Mouse (Mus musculus): ENCODE results near the gene Astn2. TPM values are rescaled to one million over a fixed set of nuclear protein-coding genes. Genes with fewer than 3 reads are reported as not detected.

Gene Astn2
- polyA plus RNA-seq, 1 experiment from 2014 or later, result 0.18 TPM

DNA sequence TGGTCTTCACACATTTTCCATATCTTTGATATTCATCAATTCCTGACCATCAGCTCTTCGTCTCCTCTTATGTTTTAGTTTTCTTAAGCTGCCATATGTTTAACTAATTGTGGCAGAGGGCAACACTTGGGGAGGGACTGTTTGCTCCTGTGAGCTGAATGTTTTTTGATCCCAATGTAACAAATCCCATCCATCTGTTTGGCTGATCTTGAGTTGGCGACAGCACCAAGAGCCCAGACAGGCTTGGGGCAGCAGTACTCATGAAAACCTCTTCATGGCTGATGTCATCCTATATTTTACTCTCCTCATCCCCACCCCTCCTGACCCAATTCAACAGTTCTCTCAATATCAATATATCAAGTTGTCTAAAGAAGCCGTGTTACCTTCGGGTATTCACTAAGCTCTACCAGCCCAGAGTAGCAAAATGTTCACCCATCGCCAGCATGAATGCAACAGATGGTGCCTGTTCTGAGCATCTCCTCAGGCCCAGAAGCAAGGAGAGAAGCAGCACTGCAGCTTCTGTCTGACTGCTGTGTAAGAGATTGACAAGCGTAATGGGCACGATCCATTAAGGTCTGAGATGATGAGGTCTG lies 281.5 kb downstream of the Astn2 start:
- no peak for ATAC-seq
- Histone ChIP-seq H3K4me1 (replicated peaks; ENCODE audit: control insufficient read depth, insufficient read depth, low read length) (no peaks in the 10 kb centered on the region), H3K27ac (ENCODE audit: low read depth, low read length) (no peak overlapping the region), H3K4me2 (replicated peaks; ENCODE audit: low read depth) (no peak overlapping the region), H3K9me3 (ENCODE audit: control insufficient read depth) (no peaks in the 10 kb centered on the region), H3K9ac (ENCODE audit: low read depth, low read length) (no peak overlapping the region), H3K36me3 (ENCODE audit: control insufficient read depth, insufficient read depth) (no peaks in the 10 kb centered on the region), H3K27me3 (replicated peaks; ENCODE audit: control insufficient read depth, insufficient read depth, low read length) (no peaks in the 10 kb centered on the region), H3K4me3 (ENCODE audit: low read depth, low read length) (no peak overlapping the region)
- TF ChIP-seq CTCF (IDR thresholded peaks at IDR 0.05; ENCODE audit: low read depth), result no peak
- 88% methylated on average over 7 of the region's 7 CpGs for WGBS

DNA sequence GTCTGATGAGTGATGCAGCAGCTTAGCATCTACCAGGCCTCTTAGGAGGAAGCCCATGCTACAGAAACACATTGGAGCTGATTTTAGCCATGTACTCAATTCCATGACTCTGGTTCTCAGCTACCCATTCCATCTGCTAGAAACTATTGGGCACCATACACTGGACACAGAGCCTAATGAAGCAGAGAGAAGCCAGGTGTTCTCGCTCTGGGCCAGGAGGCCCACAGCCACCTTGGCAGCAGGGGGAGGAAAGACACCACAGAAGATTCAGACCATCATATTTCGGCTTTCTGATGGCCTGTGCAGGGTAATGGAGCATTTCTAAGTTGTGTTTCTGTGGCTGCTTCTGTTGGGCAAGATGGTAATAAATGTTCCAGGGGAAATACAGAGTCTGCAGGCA lies 290.2 kb downstream of the Astn2 start:
- H3K4me3 ChIP-seq (ENCODE audit: low read depth, low read length), result no peak overlapping the region
- no peaks in the 10 kb centered on the region for H3K4me1 ChIP-seq (replicated peaks; ENCODE audit: control insufficient read depth, insufficient read depth, low read length)
- 89% methylated on average over 2 of the region's 2 CpGs for WGBS
- H3K27ac ChIP-seq (ENCODE audit: low read depth, low read length), result no peak overlapping the region
- H3K27me3 ChIP-seq (replicated peaks; ENCODE audit: control insufficient read depth, insufficient read depth, low read length), result no peaks in the 10 kb centered on the region
- no peaks in the 10 kb centered on the region for H3K36me3 ChIP-seq (ENCODE audit: control insufficient read depth, insufficient read depth)
- ATAC-seq, result no peak
- no peak overlapping the region for H3K4me2 ChIP-seq (replicated peaks; ENCODE audit: low read depth)
- no peaks in the 10 kb centered on the region for H3K9me3 ChIP-seq (ENCODE audit: control insufficient read depth)
- H3K9ac ChIP-seq (ENCODE audit: low read depth, low read length), result no peak overlapping the region
- no peak for TF ChIP-seq CTCF (IDR thresholded peaks at IDR 0.05; ENCODE audit: low read depth)

DNA sequence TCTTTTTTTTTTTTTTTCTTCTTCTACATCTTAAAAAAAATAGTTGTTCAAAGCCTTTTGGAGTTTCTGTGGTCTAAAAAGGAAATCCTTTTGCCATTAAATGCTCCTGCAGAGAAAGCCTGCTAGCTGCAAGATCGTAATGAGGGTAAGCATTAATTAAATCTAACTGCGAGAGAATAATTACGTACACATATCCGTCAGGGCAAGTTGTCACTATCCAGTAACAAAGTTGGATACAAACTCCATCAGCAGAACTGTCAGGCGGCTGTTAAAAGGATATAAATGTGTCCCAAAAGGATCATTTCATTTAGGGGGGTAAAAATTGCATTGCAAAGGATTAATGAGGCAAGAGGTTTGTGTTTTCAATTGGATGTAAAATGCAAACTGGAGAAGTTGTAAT lies 302.4 kb downstream of the Astn2 start:
- ATAC-seq, result no peak
- 80% methylated on average over 5 of the region's 5 CpGs for WGBS
- TF ChIP-seq CTCF (IDR thresholded peaks at IDR 0.05; ENCODE audit: low read depth), result no peak

DNA sequence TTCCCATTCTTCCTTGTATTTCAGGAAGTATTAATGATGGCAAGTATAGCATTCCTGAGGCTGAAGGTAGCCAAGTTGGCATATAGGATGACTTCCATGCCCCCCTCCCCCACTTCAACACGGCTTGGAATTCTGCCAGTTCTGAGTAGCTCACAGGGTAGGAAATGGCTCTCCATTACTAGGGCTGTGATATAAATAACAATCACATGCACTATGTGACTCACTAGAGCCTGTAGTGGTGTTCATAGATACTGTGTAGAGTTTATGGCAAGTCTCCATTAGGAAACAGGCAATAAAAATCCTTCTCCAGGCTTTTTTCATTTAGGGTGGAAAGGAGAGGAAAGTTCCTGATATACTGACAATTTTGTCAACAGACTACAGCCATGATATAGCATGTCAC lies 306.8 kb downstream of the Astn2 start:
- no peaks in the 10 kb centered on the region for H3K36me3 ChIP-seq (ENCODE audit: control insufficient read depth, insufficient read depth)
- no peak overlapping the region for H3K27ac ChIP-seq (ENCODE audit: low read depth, low read length)
- H3K4me1 ChIP-seq (replicated peaks; ENCODE audit: control insufficient read depth, insufficient read depth, low read length), result no peaks in the 10 kb centered on the region
- H3K27me3 ChIP-seq (replicated peaks; ENCODE audit: control insufficient read depth, insufficient read depth, low read length), result no peaks in the 10 kb centered on the region
- no peaks in the 10 kb centered on the region for H3K9me3 ChIP-seq (ENCODE audit: control insufficient read depth)
- H3K4me2 ChIP-seq (replicated peaks; ENCODE audit: low read depth), result no peak overlapping the region
- 81% methylated on average over 1 of the region's 1 CpGs for WGBS
- no peak for ATAC-seq
- TF ChIP-seq CTCF (IDR thresholded peaks at IDR 0.05; ENCODE audit: low read depth), result no peak
- H3K4me3 ChIP-seq (ENCODE audit: low read depth, low read length), result no peak overlapping the region
- H3K9ac ChIP-seq (ENCODE audit: low read depth, low read length), result no peak overlapping the region

More for the DNA sequence above, 302.4 kb downstream of the Astn2 start:
- no peak overlapping the region for H3K9ac ChIP-seq (ENCODE audit: low read depth, low read length)
- H3K4me1 ChIP-seq (replicated peaks; ENCODE audit: control insufficient read depth, insufficient read depth, low read length), result no peaks in the 10 kb centered on the region
- no peak overlapping the region for H3K4me3 ChIP-seq (ENCODE audit: low read depth, low read length)
- H3K9me3 ChIP-seq (ENCODE audit: control insufficient read depth), result no peaks in the 10 kb centered on the region
- no peaks in the 10 kb centered on the region for H3K36me3 ChIP-seq (ENCODE audit: control insufficient read depth, insufficient read depth)
- no peak overlapping the region for H3K4me2 ChIP-seq (replicated peaks; ENCODE audit: low read depth)
- no peak overlapping the region for H3K27ac ChIP-seq (ENCODE audit: low read depth, low read length)
- H3K27me3 ChIP-seq (replicated peaks; ENCODE audit: control insufficient read depth, insufficient read depth, low read length), result no peaks in the 10 kb centered on the region

DNA sequence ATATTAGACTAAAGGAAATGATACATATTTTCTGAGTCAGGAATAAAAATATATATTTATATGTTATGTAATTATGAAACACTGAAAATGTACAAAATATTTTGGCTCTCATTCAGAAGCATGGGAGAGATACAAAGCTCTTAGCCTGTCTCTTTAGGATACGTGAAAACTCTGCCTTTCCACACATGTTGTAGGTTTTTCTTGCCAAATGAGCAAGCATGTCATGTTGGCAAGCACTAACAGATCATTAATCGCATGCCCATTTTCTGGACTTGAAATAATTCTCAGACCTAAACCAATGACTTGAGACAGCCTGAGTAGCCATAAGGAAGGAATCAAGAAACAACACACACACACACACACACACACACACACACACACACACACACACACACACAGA lies 308.3 kb downstream of the Astn2 start:
- Histone ChIP-seq H3K36me3 (ENCODE audit: control insufficient read depth, insufficient read depth) (no peaks in the 10 kb centered on the region), H3K9ac (ENCODE audit: low read depth, low read length) (no peak overlapping the region), H3K27me3 (replicated peaks; ENCODE audit: control insufficient read depth, insufficient read depth, low read length) (no peaks in the 10 kb centered on the region), H3K27ac (ENCODE audit: low read depth, low read length) (no peak overlapping the region), H3K4me2 (replicated peaks; ENCODE audit: low read depth) (no peak overlapping the region), H3K9me3 (ENCODE audit: control insufficient read depth) (no peaks in the 10 kb centered on the region), H3K4me1 (replicated peaks; ENCODE audit: control insufficient read depth, insufficient read depth, low read length) (no peaks in the 10 kb centered on the region), H3K4me3 (ENCODE audit: low read depth, low read length) (no peak overlapping the region)
- ATAC-seq, result no peak
- no peak for TF ChIP-seq CTCF (IDR thresholded peaks at IDR 0.05; ENCODE audit: low read depth)
- WGBS, result 78% methylated on average over 2 of the region's 2 CpGs

DNA sequence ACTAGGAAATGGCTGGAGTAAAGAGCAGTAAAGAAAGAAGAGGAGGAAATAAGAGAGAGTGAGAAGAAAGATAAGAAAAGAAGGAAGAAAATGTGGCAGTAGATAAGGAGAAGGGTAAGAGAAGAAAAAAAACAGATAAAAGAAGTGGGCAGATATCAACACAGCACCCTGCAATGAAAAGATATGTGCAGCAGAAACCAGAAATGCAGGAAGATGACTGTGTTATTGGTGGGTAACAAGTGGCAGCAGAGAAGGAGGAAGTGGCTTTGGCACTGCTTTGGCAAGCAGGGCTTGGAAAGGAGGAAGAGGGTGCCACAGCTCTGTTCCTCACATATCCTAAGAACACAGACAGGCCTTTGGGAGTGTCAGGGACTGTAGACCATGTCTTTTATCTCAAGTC lies 347.2 kb downstream of the Astn2 start:
- Histone ChIP-seq H3K27me3 (replicated peaks; ENCODE audit: control insufficient read depth, insufficient read depth, low read length) (no peaks in the 10 kb centered on the region), H3K27ac (ENCODE audit: low read depth, low read length) (no peak overlapping the region), H3K4me3 (ENCODE audit: low read depth, low read length) (no peak overlapping the region), H3K9me3 (ENCODE audit: control insufficient read depth) (no peaks in the 10 kb centered on the region), H3K4me2 (replicated peaks; ENCODE audit: low read depth) (no peak overlapping the region), H3K36me3 (ENCODE audit: control insufficient read depth, insufficient read depth) (no peaks in the 10 kb centered on the region), H3K9ac (ENCODE audit: low read depth, low read length) (no peak overlapping the region), H3K4me1 (replicated peaks; ENCODE audit: control insufficient read depth, insufficient read depth, low read length) (no peaks in the 10 kb centered on the region)
- TF ChIP-seq CTCF (IDR thresholded peaks at IDR 0.05; ENCODE audit: low read depth), result no peak
- no peak for ATAC-seq

DNA sequence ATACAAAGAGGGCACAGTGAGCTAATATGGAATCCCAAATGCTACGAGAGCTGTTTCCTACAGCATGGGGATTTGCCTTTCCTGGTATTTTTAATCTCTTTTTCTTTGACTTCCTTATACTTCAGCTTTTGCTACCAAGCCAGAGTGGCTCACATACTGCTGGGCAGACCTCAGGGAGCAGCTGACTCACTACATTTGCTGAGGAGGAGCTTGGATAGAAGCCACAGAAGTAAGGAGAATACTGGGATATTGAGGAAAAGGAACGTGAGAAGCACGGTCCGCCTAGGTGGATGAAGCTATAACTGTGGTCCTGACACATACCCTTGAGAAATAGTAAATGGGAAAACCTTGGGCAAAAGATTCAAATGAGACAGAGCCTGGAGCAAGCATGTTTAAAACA lies 348.7 kb downstream of the Astn2 start:
- Histone ChIP-seq H3K4me3 (ENCODE audit: low read depth, low read length) (no peak overlapping the region), H3K4me1 (replicated peaks; ENCODE audit: control insufficient read depth, insufficient read depth, low read length) (no peaks in the 10 kb centered on the region), H3K9ac (ENCODE audit: low read depth, low read length) (no peak overlapping the region), H3K27me3 (replicated peaks; ENCODE audit: control insufficient read depth, insufficient read depth, low read length) (no peaks in the 10 kb centered on the region), H3K27ac (ENCODE audit: low read depth, low read length) (no peak overlapping the region), H3K9me3 (ENCODE audit: control insufficient read depth) (no peaks in the 10 kb centered on the region), H3K36me3 (ENCODE audit: control insufficient read depth, insufficient read depth) (no peaks in the 10 kb centered on the region), H3K4me2 (replicated peaks; ENCODE audit: low read depth) (no peak overlapping the region)
- 93% methylated on average over 4 of the region's 4 CpGs for WGBS
- no peak for ATAC-seq
- no peak for TF ChIP-seq CTCF (IDR thresholded peaks at IDR 0.05; ENCODE audit: low read depth)
